Mouse (Mus musculus) embryonic fibroblast, embryonic 13.5 days (primary cell): ENCODE measurements around the gene Mrpl4.

Experiments used
- CTCF ChIP-seq: IDR thresholded peaks from 2 replicates; pipeline ENCODE4 v1.5.1; 2011; ENCODE audit warnings: mild to moderate bottlenecking, control low read depth, low read length, moderate library complexity, borderline replicate concordance; ENCODE audit not compliant: insufficient read depth
- POLR2A ChIP-seq: IDR thresholded peaks from 2 replicates; pipeline ENCODE4 v1.6.1; 2011; ENCODE audit warnings: low read depth, mild to moderate bottlenecking, control low read depth, low read length, moderate library complexity

DNA sequence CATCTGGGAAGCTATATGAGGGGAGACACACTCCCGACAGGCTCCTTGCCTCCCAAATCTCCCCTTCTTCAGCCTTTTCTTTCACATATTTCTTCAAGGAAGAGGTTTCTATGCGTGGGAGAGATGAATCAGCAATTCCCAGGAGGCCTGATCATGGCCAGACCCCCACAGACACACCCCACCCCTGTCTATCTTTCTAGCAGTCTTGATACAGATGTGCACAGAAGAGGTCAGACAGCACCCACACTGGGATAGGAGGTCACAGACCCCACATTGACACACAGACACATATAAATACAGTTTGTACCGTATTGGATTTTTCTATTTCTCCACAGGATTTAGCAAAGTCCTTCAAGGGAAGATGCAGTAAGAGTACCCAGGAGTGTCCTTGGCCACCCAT, 36.5 kb upstream of the Mrpl4 start:
- no peak for TF ChIP-seq CTCF
- TF ChIP-seq POLR2A, result no peak
